Mouse (Mus musculus): ENCODE measurements around the gene Ctsd. TPM values are rescaled to one million over a fixed set of nuclear protein-coding genes. Genes with fewer than 3 reads are reported as not detected.

Ctsd gene
- total and polyA plus RNA-seq, 3 experiments: 64.7 to 1,036 (median 133) TPM

- peaks cover 93% of the 10 kb centered on the region for H3K36me3 ChIP-seq (replicated peaks)
- ATAC-seq (ENCODE audit: extremely low read depth, insufficient number of reproducible peaks, low FRiP score, poor library complexity, severe bottlenecking): no peak
- H3K4me3 ChIP-seq (ENCODE audit: low read depth, low read length): peak within 1 kb of the TSS; percentile 29; the same call in 1 of the 2 replicates
- no peaks in the 10 kb centered on the region for H3K27me3 ChIP-seq (ENCODE audit: insufficient read depth, low read length)
- no peaks in the 10 kb centered on the region for H3K9me3 ChIP-seq (replicated peaks)
- TF ChIP-seq POLR2AphosphoS5 (IDR thresholded peaks at IDR 0.05; ENCODE audit: insufficient replicate concordance, low read depth, low read length) (no peak), TAL1 (conservative IDR thresholded peaks at IDR 0.05; ENCODE audit: low read depth, low read length) (no peak), GATA2 (IDR thresholded peaks at IDR 0.05; ENCODE audit: borderline replicate concordance, low read depth, low read length) (no peak), GATA1 (IDR thresholded peaks at IDR 0.05; ENCODE audit: borderline replicate concordance, low read length) (no peak), CTCF (IDR thresholded peaks at IDR 0.05; ENCODE audit: low read depth, low read length) (no peak)
- H3K4me1 ChIP-seq (ENCODE audit: insufficient read depth, low read depth, low read length): peaks cover 95% of the 10 kb centered on the region
- DNase-seq (ENCODE audit: low spot score): no peak
These were observed 5.3 kb downstream of the Ctsd start, which contains the start of gene Gm49369 for GRCm38 (mm10) chr7:142382567-142382966. TSS of gene Gm49369 (minus strand) at chr7:142382667.

GRCm38 (mm10) chr7:142381175-142381574, 6.7 kb downstream of the Ctsd start:
- DNase-seq (ENCODE audit: low spot score) (no peak), ATAC-seq (ENCODE audit: extremely low read depth, insufficient number of reproducible peaks, low FRiP score, poor library complexity, severe bottlenecking) (0 out of 2 replicates have a peak, but pooled peaks have one; percentile 4)
- Histone ChIP-seq H3K4me3 (ENCODE audit: low read depth, low read length) (no peak overlapping the region; the same call in 1 of the 2 replicates), H3K9me3 (replicated peaks) (no peaks in the 10 kb centered on the region), H3K4me1 (ENCODE audit: insufficient read depth, low read depth, low read length) (peaks cover 100% of the 10 kb centered on the region), H3K36me3 (replicated peaks) (peaks cover 99% of the 10 kb centered on the region), H3K27me3 (ENCODE audit: insufficient read depth, low read length) (no peaks in the 10 kb centered on the region)
- TF ChIP-seq GATA1 (IDR thresholded peaks at IDR 0.05; ENCODE audit: borderline replicate concordance, low read length) (no peak), CTCF (IDR thresholded peaks at IDR 0.05; ENCODE audit: low read depth, low read length) (no peak), GATA2 (IDR thresholded peaks at IDR 0.05; ENCODE audit: borderline replicate concordance, low read depth, low read length) (no peak), POLR2AphosphoS5 (IDR thresholded peaks at IDR 0.05; ENCODE audit: insufficient replicate concordance, low read depth, low read length) (no peak), TAL1 (conservative IDR thresholded peaks at IDR 0.05; ENCODE audit: low read depth, low read length) (peak; percentile 26; the same call in 1 of the 2 replicates)

GRCm38 (mm10) chr7:142379186-142379585, 8.7 kb downstream of the Ctsd start:
- Histone ChIP-seq H3K4me1 (ENCODE audit: insufficient read depth, low read depth, low read length) (peaks cover 96% of the 10 kb centered on the region), H3K27me3 (ENCODE audit: insufficient read depth, low read length) (no peaks in the 10 kb centered on the region; the same call in 1 of the 2 replicates), H3K4me3 (ENCODE audit: low read depth, low read length) (peak overlapping the region; percentile 38; the same call in 1 of the 2 replicates), H3K9me3 (replicated peaks) (no peaks in the 10 kb centered on the region), H3K36me3 (replicated peaks) (peaks cover 99% of the 10 kb centered on the region)
- TF ChIP-seq POLR2AphosphoS5 (IDR thresholded peaks at IDR 0.05; ENCODE audit: insufficient replicate concordance, low read depth, low read length): 0 out of 2 replicates have a peak, but pooled peaks have one; percentile 11
- TF ChIP-seq GATA1 (IDR thresholded peaks at IDR 0.05; ENCODE audit: borderline replicate concordance, low read length): no peak
- ATAC-seq (ENCODE audit: extremely low read depth, insufficient number of reproducible peaks, low FRiP score, poor library complexity, severe bottlenecking) (no peak), DNase-seq (ENCODE audit: low spot score) (no peak)

- TF ChIP-seq GATA2 (IDR thresholded peaks at IDR 0.05; ENCODE audit: borderline replicate concordance, low read depth, low read length) (no peak), TAL1 (conservative IDR thresholded peaks at IDR 0.05; ENCODE audit: low read depth, low read length) (peak; percentile 96), GATA1 (IDR thresholded peaks at IDR 0.05; ENCODE audit: borderline replicate concordance, low read length) (no peak)
- DNase-seq (ENCODE audit: low spot score) (peak; percentile 76), ATAC-seq (ENCODE audit: extremely low read depth, insufficient number of reproducible peaks, low FRiP score, poor library complexity, severe bottlenecking) (peak; percentile 71)
- peaks cover 93% of the 10 kb centered on the region for H3K4me1 ChIP-seq (ENCODE audit: insufficient read depth, low read depth, low read length)
- peaks cover 85% of the 10 kb centered on the region for H3K36me3 ChIP-seq (replicated peaks)
- H3K4me3 ChIP-seq (ENCODE audit: low read depth, low read length): peak overlapping the region; percentile 60; the same call in 1 of the 2 replicates
- H3K9me3 ChIP-seq (replicated peaks): no peaks in the 10 kb centered on the region
- peaks cover 4% of the 10 kb centered on the region for H3K27me3 ChIP-seq (ENCODE audit: insufficient read depth, low read length)
These were observed 10.5 kb downstream of the Ctsd start for GRCm38 (mm10) chr7:142377233-142377925.

GRCm38 (mm10) chr7:142376096-142376495, 11.7 kb downstream of the Ctsd start:
- Histone ChIP-seq H3K36me3 (replicated peaks) (peaks cover 72% of the 10 kb centered on the region), H3K4me1 (ENCODE audit: insufficient read depth, low read depth, low read length) (peaks cover 92% of the 10 kb centered on the region), H3K27me3 (ENCODE audit: insufficient read depth, low read length) (peaks cover 17% of the 10 kb centered on the region), H3K9me3 (replicated peaks) (no peaks in the 10 kb centered on the region), H3K4me3 (ENCODE audit: low read depth, low read length) (peak overlapping the region; percentile 60; the same call in 1 of the 2 replicates)
- DNase-seq (ENCODE audit: low spot score) (no peak), ATAC-seq (ENCODE audit: extremely low read depth, insufficient number of reproducible peaks, low FRiP score, poor library complexity, severe bottlenecking) (no peak)
- TF ChIP-seq TAL1 (conservative IDR thresholded peaks at IDR 0.05; ENCODE audit: low read depth, low read length) (no peak), POLR2AphosphoS5 (IDR thresholded peaks at IDR 0.05; ENCODE audit: insufficient replicate concordance, low read depth, low read length) (no peak), CTCF (IDR thresholded peaks at IDR 0.05; ENCODE audit: low read depth, low read length) (no peak), GATA2 (IDR thresholded peaks at IDR 0.05; ENCODE audit: borderline replicate concordance, low read depth, low read length) (no peak), GATA1 (IDR thresholded peaks at IDR 0.05; ENCODE audit: borderline replicate concordance, low read length) (no peak)

GRCm38 (mm10) chr7:142375261-142375724, 12.5 kb downstream of the Ctsd start:
- no peak overlapping the region for H3K4me3 ChIP-seq (ENCODE audit: low read depth, low read length)
- no peak for ATAC-seq (ENCODE audit: extremely low read depth, insufficient number of reproducible peaks, low FRiP score, poor library complexity, severe bottlenecking)
- H3K4me1 ChIP-seq (ENCODE audit: insufficient read depth, low read depth, low read length): peaks cover 90% of the 10 kb centered on the region
- TF ChIP-seq GATA2 (IDR thresholded peaks at IDR 0.05; ENCODE audit: borderline replicate concordance, low read depth, low read length): no peak
- TF ChIP-seq POLR2AphosphoS5 (IDR thresholded peaks at IDR 0.05; ENCODE audit: insufficient replicate concordance, low read depth, low read length): no peak
- TF ChIP-seq CTCF (IDR thresholded peaks at IDR 0.05; ENCODE audit: low read depth, low read length): no peak
- TF ChIP-seq GATA1 (IDR thresholded peaks at IDR 0.05; ENCODE audit: borderline replicate concordance, low read length): no peak
- no peak for TF ChIP-seq TAL1 (conservative IDR thresholded peaks at IDR 0.05; ENCODE audit: low read depth, low read length)
- no peak for DNase-seq (ENCODE audit: low spot score)
- no peaks in the 10 kb centered on the region for H3K9me3 ChIP-seq (replicated peaks)
- H3K27me3 ChIP-seq (ENCODE audit: insufficient read depth, low read length): peaks cover 23% of the 10 kb centered on the region
- peaks cover 64% of the 10 kb centered on the region for H3K36me3 ChIP-seq (replicated peaks)
